Mouse (Mus musculus): ENCODE measurements around the gene A930018P22Rik. TPM values are rescaled to one million over a fixed set of nuclear protein-coding genes. Genes with fewer than 3 reads are reported as not detected.

The A930018P22Rik gene
- polyA plus RNA-seq, 2 experiments = 0.23 to 0.93 TPM

- H3K4me2 ChIP-seq (ENCODE audit: low read depth) = no peak overlapping the region; the same call in 1 of the 2 replicates
- DNase-seq (ENCODE audit: low read depth in 3 of 3, low spot score in 3 of 3) (no peak), ATAC-seq (ENCODE audit: insufficient read depth) (no peak)
Observed at GRCm38 (mm10) chr2:104128803-104129531, 6.4 kb downstream of the A930018P22Rik start.

GRCm38 (mm10) chr2:104130165-104130564, 7.6 kb downstream of the A930018P22Rik start:
- TF ChIP-seq EP300 (IDR thresholded peaks at IDR 0.05; ENCODE audit: low read depth) (peak; percentile 94), CTCF (IDR thresholded peaks at IDR 0.05; ENCODE audit: low read depth) (no peak)
- ATAC-seq (ENCODE audit: insufficient read depth) = peak; percentile 99
- peak overlapping the region in 1 of 2 experiments; percentile 19; a peak in 2 of 4 replicates for H3K4me3 ChIP-seq (ENCODE audit: insufficient read depth in 1 of 2, low read depth in 2 of 2, low read length in 2 of 2)
- H3K9me3 ChIP-seq (ENCODE audit: control insufficient read depth, low read length) = no peaks in the 10 kb centered on the region
- peak; percentile 69 to 92 (median 76) for DNase-seq (ENCODE audit: low read depth in 3 of 3, low spot score in 3 of 3)
- peak overlapping the region; percentile 68 for H3K4me2 ChIP-seq (ENCODE audit: low read depth)
- peak overlapping the region; percentile 93 for H3K27ac ChIP-seq
- H3K27me3 ChIP-seq (ENCODE audit: control insufficient read depth, insufficient read depth, low read length) = peaks cover 9% of the 10 kb centered on the region
- H3K4me1 ChIP-seq (replicated peaks; ENCODE audit: control insufficient read depth in 2 of 2, insufficient read depth in 2 of 2, low read length in 1 of 2) = peaks cover 24 to 37% of the 10 kb centered on the region in 2 experiments
- no peaks in the 10 kb centered on the region for H3K36me3 ChIP-seq (replicated peaks; ENCODE audit: control insufficient read depth, insufficient read depth, low read depth)
- H3K9ac ChIP-seq (replicated peaks) = peak overlapping the region; percentile 55
- WGBS (ENCODE audit: insufficient replicate concordance) = 33% methylated on average over 6 of the region's 6 CpGs

More at GRCm38 (mm10) chr2:104128803-104129531, 6.4 kb downstream of the A930018P22Rik start:
- H3K27me3 ChIP-seq (ENCODE audit: control insufficient read depth, insufficient read depth, low read length) = peaks cover 9% of the 10 kb centered on the region
- no peaks in the 10 kb centered on the region for H3K9me3 ChIP-seq (ENCODE audit: control insufficient read depth, low read length)
- TF ChIP-seq CTCF (IDR thresholded peaks at IDR 0.05; ENCODE audit: low read depth) = no peak
- TF ChIP-seq EP300 (IDR thresholded peaks at IDR 0.05; ENCODE audit: low read depth) = no peak
- WGBS (ENCODE audit: insufficient replicate concordance) = 78% methylated on average over 13 of the region's 13 CpGs
- H3K36me3 ChIP-seq (replicated peaks; ENCODE audit: control insufficient read depth, insufficient read depth, low read depth) = no peaks in the 10 kb centered on the region
- H3K9ac ChIP-seq (replicated peaks) = peak overlapping the region; percentile 32
- peaks cover 29 to 42% of the 10 kb centered on the region in 2 experiments for H3K4me1 ChIP-seq (replicated peaks; ENCODE audit: control insufficient read depth in 2 of 2, insufficient read depth in 2 of 2, low read length in 1 of 2)
- no peak overlapping the region for H3K27ac ChIP-seq
- no peak overlapping the region for H3K4me3 ChIP-seq (ENCODE audit: insufficient read depth in 1 of 2, low read depth in 2 of 2, low read length in 2 of 2)

- Histone ChIP-seq H3K4me2 (ENCODE audit: low read depth) (peak overlapping the region; percentile 68), H3K9ac (replicated peaks) (peak overlapping the region; percentile 55), H3K9me3 (ENCODE audit: control insufficient read depth, low read length) (no peaks in the 10 kb centered on the region), H3K27me3 (ENCODE audit: control insufficient read depth, insufficient read depth, low read length) (peaks cover 9% of the 10 kb centered on the region), H3K36me3 (replicated peaks; ENCODE audit: control insufficient read depth, insufficient read depth, low read depth) (no peaks in the 10 kb centered on the region), H3K27ac (peak overlapping the region; percentile 93), H3K4me1 (replicated peaks; ENCODE audit: control insufficient read depth in 2 of 2, insufficient read depth in 2 of 2, low read length in 1 of 2) (peaks cover 24 to 37% of the 10 kb centered on the region in 2 experiments), H3K4me3 (ENCODE audit: insufficient read depth in 1 of 2, low read depth in 2 of 2, low read length in 2 of 2) (no peak overlapping the region)
- ATAC-seq (ENCODE audit: insufficient read depth) = no peak
- WGBS (ENCODE audit: insufficient replicate concordance) = 42% methylated on average over 3 of the region's 3 CpGs
- DNase-seq (ENCODE audit: low read depth in 3 of 3, low spot score in 3 of 3) = peak in 1 of 3 experiments; percentile 56
- TF ChIP-seq EP300 (IDR thresholded peaks at IDR 0.05; ENCODE audit: low read depth) (peak; percentile 50), CTCF (IDR thresholded peaks at IDR 0.05; ENCODE audit: low read depth) (peak; percentile 96)
Observed at GRCm38 (mm10) chr2:104130969-104131368, 8.4 kb downstream of the A930018P22Rik start.

- WGBS (ENCODE audit: insufficient replicate concordance) = 52% methylated on average over 7 of the region's 7 CpGs
- no peak for ATAC-seq (ENCODE audit: insufficient read depth)
Observed at GRCm38 (mm10) chr2:104132266-104132859, 9.8 kb downstream of the A930018P22Rik start.

More at GRCm38 (mm10) chr2:104132266-104132859, 9.8 kb downstream of the A930018P22Rik start:
- no peak overlapping the region for H3K4me3 ChIP-seq (ENCODE audit: insufficient read depth in 1 of 2, low read depth in 2 of 2, low read length in 2 of 2)
- no peaks in the 10 kb centered on the region for H3K9me3 ChIP-seq (ENCODE audit: control insufficient read depth, low read length)
- TF ChIP-seq CTCF (IDR thresholded peaks at IDR 0.05; ENCODE audit: low read depth) = no peak
- no peak for TF ChIP-seq EP300 (IDR thresholded peaks at IDR 0.05; ENCODE audit: low read depth)
- no peaks in the 10 kb centered on the region for H3K36me3 ChIP-seq (replicated peaks; ENCODE audit: control insufficient read depth, insufficient read depth, low read depth)
- peaks cover 3% of the 10 kb centered on the region for H3K27me3 ChIP-seq (ENCODE audit: control insufficient read depth, insufficient read depth, low read length)
- no peak for DNase-seq (ENCODE audit: low read depth in 3 of 3, low spot score in 3 of 3)
- H3K4me1 ChIP-seq (replicated peaks; ENCODE audit: control insufficient read depth in 2 of 2, insufficient read depth in 2 of 2, low read length in 1 of 2) = peaks cover 24 to 37% of the 10 kb centered on the region in 2 experiments
- no peak overlapping the region for H3K9ac ChIP-seq (replicated peaks)
- no peak overlapping the region for H3K4me2 ChIP-seq (ENCODE audit: low read depth)
- no peak overlapping the region for H3K27ac ChIP-seq

Measured in liver, embryonic 14.5 days (tissue).